Mouse (Mus musculus): ENCODE measurements at regions not wholly inside any gene's neighbourhood (a gene's known extent, or its start where the extent isn't known, plus 50 kb on each side); places are given as distances from the start of the nearest gene placed in this dataset.
A peak's percentile ranks its signal among the peaks of the same experiment; 100 is the strongest.

- DNase-seq (ENCODE audit: low spot score): no peak
These were observed 111.3 kb upstream of the Adra1d start for GRCm38 (mm10) chr2:131673351-131673750.

GRCm38 (mm10) chr2:131672646-131673045, 110.6 kb upstream of the Adra1d start:
- no peak for DNase-seq (ENCODE audit: low spot score)

- DNase-seq (ENCODE audit: low spot score): no peak
These were observed 110.1 kb upstream of the Adra1d start for GRCm38 (mm10) chr2:131672223-131672622.

- no peak for DNase-seq (ENCODE audit: low spot score)
These were observed 108.8 kb upstream of the Adra1d start for GRCm38 (mm10) chr2:131670876-131671275.

- DNase-seq (ENCODE audit: low spot score): no peak
These were observed 105.8 kb upstream of the Adra1d start for GRCm38 (mm10) chr2:131667874-131668273.

GRCm38 (mm10) chr2:131666841-131667364, 104.8 kb upstream of the Adra1d start:
- no peak for DNase-seq (ENCODE audit: low spot score)

GRCm38 (mm10) chr2:131664575-131664974, 102.5 kb upstream of the Adra1d start:
- no peak for DNase-seq (ENCODE audit: low spot score)

GRCm38 (mm10) chr2:131663199-131663809, 101.2 kb upstream of the Adra1d start:
- no peak for DNase-seq (ENCODE audit: low spot score)

GRCm38 (mm10) chr2:131652197-131652596, 90.1 kb upstream of the Adra1d start:
- DNase-seq (ENCODE audit: low spot score): peak; percentile 5

- no peak for DNase-seq (ENCODE audit: low spot score)
These were observed 88.6 kb upstream of the Adra1d start for GRCm38 (mm10) chr2:131650611-131651153.

GRCm38 (mm10) chr2:131644166-131644858, 82.2 kb upstream of the Adra1d start:
- no peak for DNase-seq (ENCODE audit: low spot score)

- no peak for DNase-seq (ENCODE audit: low spot score)
These were observed 80.4 kb upstream of the Adra1d start for GRCm38 (mm10) chr2:131642456-131642855.

GRCm38 (mm10) chr2:131638996-131639605, 77.0 kb upstream of the Adra1d start:
- DNase-seq (ENCODE audit: low spot score): no peak

- DNase-seq (ENCODE audit: low spot score): peak; percentile 15
These were observed 73.7 kb upstream of the Adra1d start for GRCm38 (mm10) chr2:131635791-131636190.

- no peak for DNase-seq (ENCODE audit: low spot score)
These were observed 55.8 kb upstream of the Adra1d start for GRCm38 (mm10) chr2:131617916-131618315.

GRCm38 (mm10) chr2:131612486-131612885, 50.4 kb upstream of the Adra1d start:
- no peak for DNase-seq (ENCODE audit: low spot score)

All from ovary, postnatal 36 days (tissue).